Mouse (Mus musculus) liver, postnatal 0 days (tissue): ENCODE measurements around the gene Mtm1.

Experiments used
- CTCF ChIP-seq: sonication (generic); IDR thresholded peaks from 2 replicates; pipeline ENCODE4 v1.5.1; 2016; ENCODE audit warnings: antibody characterized with exemption, low read depth
- EP300 ChIP-seq: IDR thresholded peaks from 2 replicates; pipeline ENCODE4 v1.6.1; 2016; ENCODE audit warnings: antibody characterized with exemption, low read depth, mild to moderate bottlenecking

DNA sequence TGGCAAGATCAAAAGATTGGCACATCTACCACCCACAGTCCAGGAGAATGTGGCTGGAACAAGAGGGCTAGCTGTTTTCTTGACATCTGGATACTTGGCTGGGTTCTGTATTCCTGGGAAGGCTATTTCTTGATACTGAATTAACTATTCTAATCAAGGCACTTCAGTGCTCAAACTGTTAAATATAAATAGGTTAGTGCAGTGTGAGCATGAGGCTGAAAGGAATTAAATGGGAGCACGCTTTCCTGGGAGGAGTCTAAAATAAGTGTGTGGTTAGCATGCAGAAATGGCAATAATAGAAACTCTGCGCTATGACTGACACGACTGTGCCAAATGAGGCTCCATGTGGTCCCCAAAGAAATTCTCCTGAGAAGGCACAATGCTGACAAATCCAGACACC lies 29.0 kb upstream of the Mtm1 start:
- TF ChIP-seq CTCF: no peak
- no peak for TF ChIP-seq EP300
